Mouse (Mus musculus) embryonic fibroblast, embryonic 13.5 days (primary cell): ENCODE measurements around the gene Chad. TPM values are rescaled to one million over a fixed set of nuclear protein-coding genes. Genes with fewer than 3 reads are reported as not detected.

ENCODE experiments used
- H3K27ac ChIP-seq: 2 replicates; pipeline ENCODE4 v1.5.1; 2012; ENCODE audit warnings: low read length, control low read depth, inconsistent platforms; ENCODE audit not compliant: insufficient read depth
- H3K4me1 ChIP-seq: 2 replicates; pipeline ENCODE4 v1.6.1; 2011; ENCODE audit warnings: low read length; ENCODE audit not compliant: control insufficient read depth, insufficient read depth
- H3K4me3 ChIP-seq: 2 replicates; pipeline ENCODE4 v1.5.1; 2011; ENCODE audit warnings: mild to moderate bottlenecking, control low read depth, low read length; ENCODE audit not compliant: insufficient read depth
- CTCF ChIP-seq: IDR thresholded peaks from 2 replicates; pipeline ENCODE4 v1.5.1; 2011; ENCODE audit warnings: mild to moderate bottlenecking, control low read depth, low read length, moderate library complexity, borderline replicate concordance; ENCODE audit not compliant: insufficient read depth
- POLR2A ChIP-seq: IDR thresholded peaks from 2 replicates; pipeline ENCODE4 v1.6.1; 2011; ENCODE audit warnings: low read depth, mild to moderate bottlenecking, control low read depth, low read length, moderate library complexity
- polyA plus RNA-seq: library from polyadenylated mRNA; stranded (reverse); fragments of >200 nt; gene quantifications from 2 replicates; pipeline ENCODE4 v1.2.4, GENCODE M21; 2011; ENCODE audit warnings: low read depth; ENCODE audit not compliant: missing spikeins, insufficient read length

The Chad gene
- polyA plus RNA-seq, 1 experiment: not detected

GRCm38 (mm10) chr11:94587511-94587910, 22.7 kb downstream of the Chad start:
- H3K4me3 ChIP-seq: no peak overlapping the region
- TF ChIP-seq CTCF: no peak
- TF ChIP-seq POLR2A: no peak
- H3K4me1 ChIP-seq: no peaks in the 10 kb centered on the region
- no peak overlapping the region for H3K27ac ChIP-seq

DNA sequence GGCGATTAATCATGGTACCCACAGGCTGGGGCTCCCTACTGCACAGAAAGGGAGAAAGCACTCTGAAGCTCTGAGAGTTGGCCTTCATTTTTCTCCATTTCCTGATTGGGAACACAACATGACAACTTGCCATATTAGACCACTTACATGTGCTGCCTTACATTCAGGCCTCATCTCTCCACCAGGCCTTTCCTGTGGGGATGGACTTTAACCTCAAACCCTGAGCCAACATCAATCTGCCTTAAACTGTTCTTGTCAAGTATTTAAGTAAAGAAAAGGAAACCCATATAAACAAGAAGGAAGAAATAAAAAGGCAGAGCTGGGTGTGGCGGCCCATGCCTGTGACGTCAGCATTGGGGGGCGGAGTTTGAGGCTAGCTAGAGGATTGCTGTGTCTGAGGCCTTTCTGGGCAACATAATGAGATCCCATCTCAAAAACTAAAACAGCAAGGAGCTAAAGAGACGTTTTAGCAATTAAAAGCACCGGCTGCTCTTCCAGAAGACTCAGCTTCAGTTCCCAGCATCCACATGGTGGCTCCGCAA, 31.5 kb downstream of the Chad start:
- Histone ChIP-seq H3K4me1 (no peaks in the 10 kb centered on the region), H3K27ac (no peak overlapping the region), H3K4me3 (no peak overlapping the region)
- TF ChIP-seq POLR2A (no peak), CTCF (no peak)

GRCm38 (mm10) chr11:94597319-94597718, 32.5 kb downstream of the Chad start:
- no peak overlapping the region for H3K27ac ChIP-seq
- H3K4me3 ChIP-seq: no peak overlapping the region
- peaks cover 3% of the 10 kb centered on the region; the same call in 1 of the 2 replicates for H3K4me1 ChIP-seq
- TF ChIP-seq CTCF: no peak
- TF ChIP-seq POLR2A: no peak

- TF ChIP-seq POLR2A (no peak), CTCF (peak; percentile 12; the same call in 1 of the 2 replicates)
- no peak overlapping the region for H3K27ac ChIP-seq
- peaks cover 3% of the 10 kb centered on the region; the same call in 1 of the 2 replicates for H3K4me1 ChIP-seq
- H3K4me3 ChIP-seq: no peak overlapping the region
These were observed 33.7 kb downstream of the Chad start for GRCm38 (mm10) chr11:94598437-94599120.

GRCm38 (mm10) chr11:94600447-94600846, 35.6 kb downstream of the Chad start:
- no peak overlapping the region for H3K27ac ChIP-seq
- TF ChIP-seq CTCF (no peak), POLR2A (no peak)
- H3K4me1 ChIP-seq: peaks cover 3% of the 10 kb centered on the region; the same call in 1 of the 2 replicates
- H3K4me3 ChIP-seq: no peak overlapping the region

DNA sequence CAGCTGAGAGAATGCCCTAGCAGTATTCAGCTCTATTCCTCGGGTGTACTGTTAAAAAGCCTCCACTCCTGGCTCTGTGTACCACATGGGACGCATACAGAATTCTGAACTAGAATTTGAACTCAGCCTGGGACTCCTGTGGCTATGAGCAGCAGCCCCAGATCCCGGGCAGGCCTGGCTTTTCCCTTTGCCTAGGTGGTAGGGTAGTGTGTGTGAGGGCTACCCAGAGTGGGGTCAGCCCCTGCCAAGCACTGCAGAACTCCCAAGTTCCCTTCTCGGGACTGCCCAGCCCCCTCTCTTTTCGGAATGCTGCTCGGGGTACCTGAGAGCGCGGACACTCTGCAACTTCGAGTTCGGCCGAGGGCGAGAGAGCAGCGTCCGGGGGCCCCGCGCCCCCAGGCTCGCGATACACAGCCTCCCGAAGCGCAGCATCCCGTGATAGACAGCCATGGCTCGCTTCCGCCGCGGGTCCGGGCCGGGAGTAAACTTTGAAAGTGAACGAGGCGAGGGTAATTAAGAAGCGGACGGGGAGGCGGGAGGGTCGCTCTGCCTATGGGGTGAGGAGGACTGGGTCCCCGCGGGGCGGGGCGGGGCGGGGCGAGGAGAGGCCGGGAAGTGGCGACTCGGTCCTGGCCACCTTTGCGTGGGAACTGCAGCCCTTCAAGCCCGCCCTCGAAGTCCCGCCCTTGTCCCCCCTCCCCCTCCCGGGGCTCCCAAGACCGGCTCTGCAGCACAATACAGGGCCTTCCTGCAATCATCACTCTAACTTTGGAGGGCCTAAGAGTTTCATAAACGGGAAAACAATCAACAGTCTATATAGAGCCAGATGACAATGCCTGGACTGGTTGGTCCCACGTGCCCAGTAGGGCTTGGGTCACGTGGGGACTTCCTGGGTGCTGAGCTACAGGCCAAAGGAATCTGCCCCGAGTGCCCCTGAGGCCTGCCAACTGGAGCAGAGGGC, 36.8 kb downstream of the Chad start, which contains the start of gene Acsf2:
Gene Acsf2, minus strand, starts transcription at position 551 of the 961 bp plus-strand sequence.
- no peak within 1 kb of the TSS for H3K27ac ChIP-seq
- TF ChIP-seq POLR2A (peak; percentile 49; the same call in 1 of the 2 replicates), CTCF (no peak)

DNA sequence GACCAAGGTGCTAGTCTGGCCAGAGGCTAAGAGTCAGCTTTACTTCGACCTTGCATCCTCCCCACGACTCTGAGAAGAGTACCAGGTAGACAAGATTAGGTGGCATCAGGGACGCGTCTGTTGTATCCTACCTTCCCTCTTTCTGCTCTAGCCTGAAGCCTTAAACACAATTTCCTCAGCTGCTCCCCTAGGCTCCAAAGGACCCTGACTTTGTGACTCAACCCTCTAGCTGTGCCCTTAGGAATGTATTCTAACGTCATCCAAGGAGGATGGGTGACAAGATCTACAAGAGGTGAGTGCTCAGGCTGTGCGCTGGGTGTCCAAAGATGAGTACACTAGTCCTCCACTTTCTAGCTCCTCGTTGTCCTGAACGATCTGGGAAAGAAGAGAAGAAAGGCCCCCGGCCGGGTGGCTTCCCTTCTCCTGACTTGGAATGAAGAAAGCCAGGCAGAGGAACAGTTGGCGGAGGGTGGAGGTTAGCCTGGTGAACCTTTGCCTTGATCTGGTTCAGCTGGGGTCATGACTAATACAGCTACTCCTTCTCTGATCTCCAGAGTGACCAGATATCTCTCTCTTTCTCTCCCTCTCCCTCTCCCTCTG, 37.6 kb downstream of the Chad start:
- Histone ChIP-seq H3K4me1 (peaks cover 3% of the 10 kb centered on the region; the same call in 1 of the 2 replicates), H3K4me3 (0 out of 2 replicates have a peak overlapping the region, but pooled peaks have one; percentile 80), H3K27ac (no peak overlapping the region)
- TF ChIP-seq POLR2A (no peak), CTCF (no peak)

More for the DNA sequence above, 36.8 kb downstream of the Chad start, which contains the start of gene Acsf2:
- H3K4me1 ChIP-seq: peaks cover 3% of the 10 kb centered on the region; the same call in 1 of the 2 replicates
- H3K4me3 ChIP-seq: peak within 1 kb of the TSS; percentile 80

DNA sequence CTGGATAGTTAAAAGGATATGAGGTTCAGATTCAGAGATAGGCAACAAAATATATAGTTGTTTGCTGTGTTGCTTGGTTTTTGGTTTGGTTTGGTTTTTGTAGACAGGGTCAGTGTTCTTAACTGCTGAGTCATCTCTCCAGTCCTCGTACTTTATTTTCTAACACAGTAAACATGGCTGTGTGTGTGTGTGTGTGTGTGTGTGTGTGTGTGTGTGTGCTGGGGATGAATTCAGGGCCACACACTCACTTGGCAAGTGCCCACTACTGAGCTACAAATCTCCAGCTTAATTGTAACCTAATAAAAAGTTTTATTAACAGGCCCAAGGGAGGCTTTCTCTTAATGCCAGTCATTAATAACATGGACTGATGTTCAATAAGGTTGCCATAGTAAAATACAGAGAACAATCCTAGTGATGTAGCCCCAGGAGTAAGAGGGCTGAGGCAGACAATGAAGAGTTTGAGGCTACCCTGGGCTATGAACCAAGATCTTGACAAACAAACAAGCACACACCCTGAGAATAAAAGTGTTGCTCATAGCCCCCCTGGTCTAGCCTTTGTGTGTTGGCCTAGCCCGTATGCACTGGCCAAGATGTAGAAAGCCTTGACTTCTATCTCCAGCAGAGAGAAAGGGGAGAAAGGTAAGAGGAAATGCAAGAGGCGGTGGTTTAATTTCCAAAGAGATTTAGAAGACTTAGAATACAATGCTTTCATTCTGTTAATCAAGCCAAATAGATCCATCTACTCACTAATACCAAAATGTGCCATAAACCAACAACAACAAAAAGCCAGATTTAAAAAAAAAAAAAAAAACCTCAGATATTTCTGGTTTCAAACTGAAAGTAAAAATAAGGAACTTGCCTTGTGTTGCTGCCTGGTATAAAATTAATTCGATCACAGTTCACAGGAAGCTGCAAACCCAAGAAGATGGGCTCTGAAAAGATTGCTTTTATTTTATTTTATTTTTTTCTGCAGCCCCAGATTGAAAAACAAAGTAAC, 46.2 kb downstream of the Chad start:
- Histone ChIP-seq H3K4me3 (no peak overlapping the region), H3K4me1 (no peaks in the 10 kb centered on the region), H3K27ac (peak overlapping the region; percentile 61; the same call in 1 of the 2 replicates)
- TF ChIP-seq CTCF (no peak), POLR2A (no peak)

GRCm38 (mm10) chr11:94614603-94615002, 49.8 kb downstream of the Chad start:
- TF ChIP-seq POLR2A (no peak), CTCF (no peak)
- no peak overlapping the region for H3K27ac ChIP-seq

More at GRCm38 (mm10) chr11:94614603-94615002, 49.8 kb downstream of the Chad start:
- Histone ChIP-seq H3K4me3 (no peak overlapping the region), H3K4me1 (no peaks in the 10 kb centered on the region)
